Mouse (Mus musculus): Measurements from ENCODE around the gene Akap9.
"Not testable (repeated sequence)": the region's sequence is repeated elsewhere in the genome, so short reads cannot be mapped to it uniquely, and the experiment has no call there.

Akap9 gene

GRCm38 (mm10) chr5:3973764-3974163 is 45.9 kb downstream of the Akap9 start:
- DNase-seq, result no peak

GRCm38 (mm10) chr5:3974896-3975295 is 47.0 kb downstream of the Akap9 start:
- DNase-seq, result peak; percentile 14

GRCm38 (mm10) chr5:3976111-3976510 is 48.3 kb downstream of the Akap9 start:
- no peak for DNase-seq

GRCm38 (mm10) chr5:3977904-3978303 is 50.0 kb downstream of the Akap9 start:
- no peak for DNase-seq

GRCm38 (mm10) chr5:3989608-3990007 is 61.8 kb downstream of the Akap9 start:
- DNase-seq, result no peak

- DNase-seq, result no peak
Observed at GRCm38 (mm10) chr5:3990499-3990898, 62.6 kb downstream of the Akap9 start.

- DNase-seq, result no peak
Observed at GRCm38 (mm10) chr5:4004531-4005469, 76.9 kb downstream of the Akap9 start.

GRCm38 (mm10) chr5:4006606-4007005 is 78.8 kb downstream of the Akap9 start:
- DNase-seq, result no peak

GRCm38 (mm10) chr5:4008266-4008665 is 80.4 kb downstream of the Akap9 start:
- DNase-seq, result no peak

GRCm38 (mm10) chr5:4009540-4009939 is 81.7 kb downstream of the Akap9 start:
- no peak for DNase-seq

- not testable (repeated sequence) for DNase-seq
Observed at GRCm38 (mm10) chr5:4017646-4018045, 89.8 kb downstream of the Akap9 start.

- DNase-seq, result peak; percentile 20
Observed at GRCm38 (mm10) chr5:4019377-4019776, 91.5 kb downstream of the Akap9 start.

GRCm38 (mm10) chr5:4020018-4020417 is 92.2 kb downstream of the Akap9 start:
- no peak for DNase-seq

- DNase-seq, result peak; percentile 18
Observed at GRCm38 (mm10) chr5:4023186-4023585, 95.3 kb downstream of the Akap9 start.

- peak; percentile 67 for DNase-seq
Observed at GRCm38 (mm10) chr5:4023742-4024681, 96.2 kb downstream of the Akap9 start.

GRCm38 (mm10) chr5:4024727-4025126 is 96.9 kb downstream of the Akap9 start:
- DNase-seq, result no peak

- not testable (repeated sequence) for DNase-seq
Observed at GRCm38 (mm10) chr5:4026336-4026735, 98.5 kb downstream of the Akap9 start.

GRCm38 (mm10) chr5:4028486-4029173 is 100.8 kb downstream of the Akap9 start:
- no peak for DNase-seq

GRCm38 (mm10) chr5:4031846-4032245 is 104.0 kb downstream of the Akap9 start:
- no peak for DNase-seq

- no peak for DNase-seq
Observed at GRCm38 (mm10) chr5:4036686-4037085, 108.8 kb downstream of the Akap9 start.

- no peak for DNase-seq
Observed at GRCm38 (mm10) chr5:4039351-4039750, 111.5 kb downstream of the Akap9 start.

- DNase-seq, result peak; percentile 22
Observed at GRCm38 (mm10) chr5:4040372-4040771, 112.5 kb downstream of the Akap9 start.

- no peak for DNase-seq
Observed at GRCm38 (mm10) chr5:4040922-4041321, 113.1 kb downstream of the Akap9 start.

Data from kidney, postnatal 10 days (tissue).